Mouse (Mus musculus): ENCODE measurements around the gene Scap.

GRCm38 (mm10) chr9:110384369-110384929 lies 51.4 kb downstream of the Scap start:
- TF ChIP-seq CTCF (IDR thresholded peaks at IDR 0.05), result no peak
- TF ChIP-seq EP300 (IDR thresholded peaks at IDR 0.05; ENCODE audit: insufficient read depth, low read depth, low read length), result no peak
- TF ChIP-seq POLR2A (IDR thresholded peaks at IDR 0.05; ENCODE audit: insufficient read depth, low read depth, low read length), result no peak

Measured in heart, adult 2 months (tissue).